Mouse (Mus musculus): ENCODE data around the gene Olfr1232. TPM values are rescaled to one million over a fixed set of nuclear protein-coding genes. Genes with fewer than 3 reads are reported as not detected.

The Olfr1232 gene
- not detected for polyA plus RNA-seq (2015; fragmentation: Illumina TruSeq; extraction: RNeasy Lipid Tissue Mini Kit (QIAGEN cat#74804); ENCODE audit: low read depth, low replicate concordance)

GRCm38 (mm10) chr2:89329575-89329974 lies at the start of gene Olfr1232:
Gene Olfr1232, minus strand, starts transcription at chr2:89329675.

GRCm38 (mm10) chr2:89364765-89365164 lies 35.3 kb upstream of the Olfr1232 start, which contains the start of gene Olfr1234:
Gene Olfr1234, minus strand, starts transcription at chr2:89364865.

GRCm38 (mm10) chr2:89342298-89342697 lies 12.8 kb upstream of the Olfr1232 start, which contains the start of gene Olfr1233:
Gene Olfr1233, minus strand, starts transcription at chr2:89342398.

GRCm38 (mm10) chr2:89306974-89307373 lies 22.5 kb downstream of the Olfr1232 start, which contains the start of gene Olfr1231:
Gene Olfr1231, minus strand, starts transcription at chr2:89307074.

GRCm38 (mm10) chr2:89297168-89297567 lies 32.3 kb downstream of the Olfr1232 start, which contains the start of gene Olfr1230:
Gene Olfr1230, minus strand, starts transcription at chr2:89297268.

GRCm38 (mm10) chr2:89287914-89288313 lies 41.6 kb downstream of the Olfr1232 start, which contains the start of gene Olfr1229:
Gene Olfr1229, minus strand, starts transcription at chr2:89288014.

Other genes starting within 250 kb of the Olfr1232 start
- gene Olfr1219, start 246.2 kb downstream of the Olfr1232 start, polyA plus RNA-seq (2015; fragmentation: Illumina TruSeq; extraction: RNeasy Lipid Tissue Mini Kit (QIAGEN cat#74804); ENCODE audit: low read depth, low replicate concordance) = not detected
- gene Olfr1220, start 222.8 kb downstream of the Olfr1232 start, polyA plus RNA-seq (2015; fragmentation: Illumina TruSeq; extraction: RNeasy Lipid Tissue Mini Kit (QIAGEN cat#74804); ENCODE audit: low read depth, low replicate concordance) = not detected
- gene Olfr1221, start 212.4 kb downstream of the Olfr1232 start, polyA plus RNA-seq (2015; fragmentation: Illumina TruSeq; extraction: RNeasy Lipid Tissue Mini Kit (QIAGEN cat#74804); ENCODE audit: low read depth, low replicate concordance) = not detected
- gene Olfr1222, start 196.6 kb downstream of the Olfr1232 start, polyA plus RNA-seq (2015; fragmentation: Illumina TruSeq; extraction: RNeasy Lipid Tissue Mini Kit (QIAGEN cat#74804); ENCODE audit: low read depth, low replicate concordance) = not detected
- gene Olfr1223, start 178.1 kb downstream of the Olfr1232 start, polyA plus RNA-seq (2015; fragmentation: Illumina TruSeq; extraction: RNeasy Lipid Tissue Mini Kit (QIAGEN cat#74804); ENCODE audit: low read depth, low replicate concordance) = not detected
- not detected for gene Olfr1224-ps1, start 165.6 kb downstream of the Olfr1232 start, polyA plus RNA-seq (2015; fragmentation: Illumina TruSeq; extraction: RNeasy Lipid Tissue Mini Kit (QIAGEN cat#74804); ENCODE audit: low read depth, low replicate concordance)
- not detected for gene Olfr1225, start 155.0 kb downstream of the Olfr1232 start, polyA plus RNA-seq (2015; fragmentation: Illumina TruSeq; extraction: RNeasy Lipid Tissue Mini Kit (QIAGEN cat#74804); ENCODE audit: low read depth, low replicate concordance)
- not detected for gene Olfr1226, start 129.6 kb downstream of the Olfr1232 start, polyA plus RNA-seq (2015; fragmentation: Illumina TruSeq; extraction: RNeasy Lipid Tissue Mini Kit (QIAGEN cat#74804); ENCODE audit: low read depth, low replicate concordance)
- gene Olfr1228, start 75.6 kb downstream of the Olfr1232 start, polyA plus RNA-seq (2015; fragmentation: Illumina TruSeq; extraction: RNeasy Lipid Tissue Mini Kit (QIAGEN cat#74804); ENCODE audit: low read depth, low replicate concordance) = not detected
- not detected for gene Olfr1229, start 41.7 kb downstream of the Olfr1232 start, polyA plus RNA-seq (2015; fragmentation: Illumina TruSeq; extraction: RNeasy Lipid Tissue Mini Kit (QIAGEN cat#74804); ENCODE audit: low read depth, low replicate concordance)
- gene Olfr1230, start 32.4 kb downstream of the Olfr1232 start, polyA plus RNA-seq (2015; fragmentation: Illumina TruSeq; extraction: RNeasy Lipid Tissue Mini Kit (QIAGEN cat#74804); ENCODE audit: low read depth, low replicate concordance) = not detected
- gene Olfr1231, start 22.6 kb downstream of the Olfr1232 start, polyA plus RNA-seq (2015; fragmentation: Illumina TruSeq; extraction: RNeasy Lipid Tissue Mini Kit (QIAGEN cat#74804); ENCODE audit: low read depth, low replicate concordance) = not detected
- gene Olfr1233, start 12.7 kb upstream of the Olfr1232 start, polyA plus RNA-seq (2015; fragmentation: Illumina TruSeq; extraction: RNeasy Lipid Tissue Mini Kit (QIAGEN cat#74804); ENCODE audit: low read depth, low replicate concordance) = not detected
- not detected for gene Olfr1234, start 35.2 kb upstream of the Olfr1232 start, polyA plus RNA-seq (2015; fragmentation: Illumina TruSeq; extraction: RNeasy Lipid Tissue Mini Kit (QIAGEN cat#74804); ENCODE audit: low read depth, low replicate concordance)
- gene Olfr1238, start 80.0 kb upstream of the Olfr1232 start, polyA plus RNA-seq (2015; fragmentation: Illumina TruSeq; extraction: RNeasy Lipid Tissue Mini Kit (QIAGEN cat#74804); ENCODE audit: low read depth, low replicate concordance) = not detected
- gene Olfr1239, start 90.7 kb upstream of the Olfr1232 start, polyA plus RNA-seq (2015; fragmentation: Illumina TruSeq; extraction: RNeasy Lipid Tissue Mini Kit (QIAGEN cat#74804); ENCODE audit: low read depth, low replicate concordance) = not detected
- gene Olfr1240, start 113.3 kb upstream of the Olfr1232 start, polyA plus RNA-seq (2015; fragmentation: Illumina TruSeq; extraction: RNeasy Lipid Tissue Mini Kit (QIAGEN cat#74804); ENCODE audit: low read depth, low replicate concordance) = not detected
- not detected for gene Olfr1241, start 157.5 kb upstream of the Olfr1232 start, polyA plus RNA-seq (2015; fragmentation: Illumina TruSeq; extraction: RNeasy Lipid Tissue Mini Kit (QIAGEN cat#74804); ENCODE audit: low read depth, low replicate concordance)
- gene Olfr1242, start 168.7 kb upstream of the Olfr1232 start, polyA plus RNA-seq (2015; fragmentation: Illumina TruSeq; extraction: RNeasy Lipid Tissue Mini Kit (QIAGEN cat#74804); ENCODE audit: low read depth, low replicate concordance) = not detected
- gene Olfr1243, start 201.8 kb upstream of the Olfr1232 start, polyA plus RNA-seq (2015; fragmentation: Illumina TruSeq; extraction: RNeasy Lipid Tissue Mini Kit (QIAGEN cat#74804); ENCODE audit: low read depth, low replicate concordance) = not detected
- gene Olfr1245, start 248.8 kb upstream of the Olfr1232 start, polyA plus RNA-seq (2015; fragmentation: Illumina TruSeq; extraction: RNeasy Lipid Tissue Mini Kit (QIAGEN cat#74804); ENCODE audit: low read depth, low replicate concordance) = not detected